Mouse (Mus musculus) ES-E14 (cell line): ENCODE results near the gene Rgma.

Experiments
- CHD2 ChIP-seq: IDR thresholded peaks from 2 replicates; pipeline ENCODE4 v1.6.1; 2014; ENCODE audit warnings: mild to moderate bottlenecking, low read depth, low read length, inconsistent platforms
- HCFC1 ChIP-seq: IDR thresholded peaks from 2 replicates; pipeline ENCODE4 v1.6.1; 2012; ENCODE audit warnings: low read length, inconsistent platforms, borderline replicate concordance; ENCODE audit not compliant: insufficient read depth
- MAFK ChIP-seq: IDR thresholded peaks from 2 replicates; pipeline ENCODE4 v1.6.1; 2014; ENCODE audit warnings: mild to moderate bottlenecking, low read depth, low read length, inconsistent platforms; ENCODE audit not compliant: insufficient read depth
- ZNF384 ChIP-seq: IDR thresholded peaks from 2 replicates; pipeline ENCODE4 v1.6.1; 2012; ENCODE audit warnings: low read depth, low read length, inconsistent platforms

DNA sequence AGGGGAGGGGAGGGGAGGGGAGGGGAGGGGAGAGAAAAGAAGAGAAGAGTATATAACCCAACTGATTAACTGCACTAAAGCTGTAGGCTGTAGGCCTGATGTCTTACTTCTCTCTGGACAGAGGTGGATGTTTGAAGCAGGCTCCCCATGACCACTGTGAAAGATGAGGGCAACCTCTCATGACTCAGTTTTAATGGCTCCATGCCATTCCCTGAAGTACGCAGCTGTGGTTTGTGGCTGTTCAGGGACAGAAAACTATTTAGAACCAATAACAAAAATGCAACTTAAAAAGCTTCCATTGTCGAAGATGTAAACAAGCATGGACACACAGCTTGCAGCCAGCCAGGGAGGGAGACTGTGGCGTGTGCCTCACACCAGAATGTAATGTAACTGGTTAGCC is 50.9 kb downstream of the Rgma start:
- TF ChIP-seq MAFK: no peak
- TF ChIP-seq ZNF384: no peak
- no peak for TF ChIP-seq HCFC1
- TF ChIP-seq CHD2: no peak
